Mouse (Mus musculus): ENCODE data around the gene Chad. TPM values are rescaled to one million over a fixed set of nuclear protein-coding genes. Genes with fewer than 3 reads are reported as not detected.

The Chad gene
- total RNA-seq, 2 experiments from 2014 or later, result 0.61 to 0.62 TPM

DNA sequence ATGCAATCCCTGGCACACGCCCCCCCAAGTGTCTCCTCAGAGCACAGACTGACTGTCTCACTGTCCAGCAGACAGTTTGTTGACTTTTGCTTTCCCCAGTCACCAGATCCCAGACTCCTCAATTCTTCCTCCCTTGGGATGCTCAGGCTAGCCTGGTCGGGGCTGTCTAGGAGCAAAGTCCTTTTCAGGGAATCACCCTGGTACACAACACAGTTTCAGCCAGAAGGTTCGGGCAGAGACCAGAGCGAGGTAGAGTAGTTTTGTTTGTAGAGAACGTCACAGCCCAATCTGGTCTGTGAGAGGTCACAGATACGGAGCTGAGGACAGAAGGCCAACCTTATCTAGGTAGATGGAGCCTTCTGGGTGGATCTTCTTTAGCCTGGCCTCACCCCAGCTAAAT is 1.7 kb downstream of the Chad start:
- no peak for DNase-seq

DNA sequence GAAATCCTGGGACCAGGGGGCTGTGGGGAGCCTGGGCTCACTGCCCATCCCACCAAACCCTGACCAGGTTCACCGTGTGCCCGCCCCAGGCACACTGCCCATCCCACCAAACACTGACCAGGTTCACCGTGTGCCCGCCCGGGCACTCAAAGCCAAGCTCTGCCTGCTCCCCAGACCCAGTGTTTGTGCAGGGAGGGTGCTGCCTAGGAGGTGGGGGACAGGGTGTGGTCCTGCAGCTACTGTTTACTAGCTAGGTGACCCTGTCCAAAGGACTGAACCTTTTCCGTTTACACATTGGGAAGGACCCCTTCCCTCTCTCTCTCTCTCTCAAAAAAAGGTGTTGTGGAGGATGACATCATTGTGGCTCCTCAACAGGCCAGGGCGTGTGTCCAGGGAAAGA is 2.5 kb downstream of the Chad start:
- DNase-seq, result no peak

DNA sequence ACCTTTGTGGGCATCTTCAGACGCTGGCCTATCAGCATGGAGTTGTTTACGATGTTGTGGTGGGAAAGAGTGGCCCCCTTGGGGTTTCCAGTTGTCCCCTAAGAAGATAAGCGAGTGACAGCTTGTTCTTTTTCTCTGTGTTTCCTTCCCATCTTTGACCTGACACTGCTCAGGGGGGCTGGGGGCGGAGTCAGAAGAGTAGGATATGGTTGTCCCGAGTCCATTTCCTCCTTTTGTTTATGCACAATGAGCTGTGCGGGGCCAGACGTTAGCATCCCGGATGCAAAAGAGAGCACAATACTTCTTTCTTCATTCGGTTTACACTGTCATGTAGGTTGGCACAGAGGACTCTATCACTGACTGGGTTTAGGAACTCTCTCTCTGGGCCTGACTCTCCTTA is 5.8 kb downstream of the Chad start:
- peak; percentile 47 for DNase-seq

DNA sequence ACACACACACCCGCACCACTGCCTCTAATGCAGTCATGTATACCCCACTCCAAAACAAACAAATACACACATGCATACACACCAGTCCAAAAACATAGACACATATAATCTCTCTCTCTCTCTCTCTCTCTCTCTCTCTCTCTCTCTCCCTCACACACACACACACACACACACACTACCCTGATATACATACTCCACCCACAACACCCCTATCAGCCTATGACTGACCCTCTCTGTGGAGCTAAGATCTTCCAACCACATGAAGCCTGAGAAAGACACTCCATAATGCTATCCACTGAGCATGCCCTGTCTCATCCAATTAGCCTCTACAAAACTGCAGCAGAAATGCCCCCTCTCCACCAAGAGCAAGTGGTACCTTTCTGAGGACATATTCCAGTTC is 7.0 kb downstream of the Chad start:
- DNase-seq, result no peak

DNA sequence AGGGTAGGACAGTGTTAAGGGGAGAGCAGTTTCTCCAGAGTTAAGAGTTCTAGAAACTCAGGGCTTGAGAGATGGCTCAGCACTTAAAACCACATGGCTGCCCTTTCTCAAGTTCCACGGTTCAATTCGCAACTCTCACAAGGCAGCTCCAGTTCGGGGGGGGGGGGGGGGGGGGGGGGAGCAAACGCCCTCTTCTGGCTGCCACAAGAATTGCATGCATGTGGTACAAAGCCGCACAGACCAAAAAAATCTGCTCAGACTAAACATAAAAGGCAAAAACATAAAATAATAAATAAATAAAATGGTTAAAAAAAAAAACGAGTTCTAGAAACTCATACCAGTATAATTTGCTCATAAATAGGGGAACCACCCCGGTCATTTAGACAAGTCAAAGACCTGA is 9.7 kb downstream of the Chad start:
- no peak for DNase-seq

DNA sequence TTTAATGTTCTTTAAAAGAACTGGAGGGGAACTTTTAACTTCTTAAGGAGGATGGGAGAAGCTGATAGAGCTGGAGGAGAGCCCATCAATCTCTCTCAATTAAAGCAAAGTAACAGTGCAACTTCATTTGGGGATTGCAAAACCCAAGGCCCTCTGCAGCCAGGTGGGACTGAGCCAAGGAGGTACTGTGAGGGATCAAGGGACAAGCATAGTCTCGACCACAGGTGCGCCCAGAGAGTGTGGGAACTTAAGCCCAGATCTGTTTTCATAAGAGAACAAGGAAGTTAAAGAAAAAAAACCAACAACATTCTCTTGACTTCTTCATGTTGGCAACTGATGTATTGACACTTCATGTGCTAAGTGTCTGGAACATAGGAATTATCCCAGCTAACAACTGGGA is 10.2 kb downstream of the Chad start:
- no peak for DNase-seq

DNA sequence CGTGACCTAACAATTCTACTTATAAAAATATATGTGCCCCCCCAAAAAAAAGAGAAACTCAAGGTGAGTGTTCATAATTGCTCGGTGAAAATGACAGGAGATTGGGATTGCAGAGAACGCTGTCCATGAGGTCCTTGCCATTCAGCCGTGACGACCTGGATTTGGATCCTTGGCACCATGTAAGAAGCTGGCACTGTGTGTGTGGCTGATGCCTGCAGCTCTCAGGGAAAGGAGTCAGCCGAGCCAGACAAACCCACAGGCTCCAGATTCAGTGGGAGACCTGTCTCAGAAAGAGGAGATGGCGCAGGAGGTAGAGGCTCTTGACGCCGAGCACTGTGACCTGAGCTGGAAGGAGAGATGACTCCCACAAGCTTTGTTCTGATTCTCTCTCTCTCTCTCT is 11.5 kb downstream of the Chad start:
- DNase-seq, result no peak

DNA sequence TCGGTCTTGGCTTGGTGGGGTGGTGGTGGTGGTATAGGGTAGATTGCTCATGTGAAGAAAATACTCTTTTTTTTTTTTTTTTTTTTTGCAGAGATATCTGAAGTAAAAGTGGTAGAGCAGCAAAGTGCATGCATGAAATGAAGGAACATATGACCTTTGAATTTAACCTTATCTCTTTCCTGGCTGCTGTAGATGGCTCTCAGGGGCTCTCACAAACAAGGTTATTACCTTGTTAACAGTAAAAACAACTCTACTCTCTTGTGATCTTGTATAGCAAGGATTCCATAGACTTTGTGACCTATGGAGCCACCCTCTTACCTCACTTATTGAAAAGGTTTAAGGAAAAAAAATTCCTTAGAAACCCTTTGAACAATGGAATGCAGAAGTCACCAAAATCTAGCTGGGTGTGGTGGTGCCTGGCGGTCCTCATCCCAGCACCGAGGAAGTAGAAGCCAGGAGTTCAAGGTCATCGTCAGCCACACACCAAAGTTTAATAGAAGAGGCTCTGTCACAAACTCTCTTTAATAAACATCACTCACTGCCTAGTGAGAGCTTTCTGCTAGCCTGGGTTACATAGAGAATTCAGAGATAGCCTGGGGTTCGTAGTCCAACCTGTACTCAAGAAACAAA is 15.4 kb downstream of the Chad start:
- no peak for DNase-seq

- DNase-seq, result no peak
Measured at GRCm38 (mm10) chr11:94585091-94585490, 20.2 kb downstream of the Chad start.

GRCm38 (mm10) chr11:94587511-94587910 is 22.7 kb downstream of the Chad start:
- DNase-seq, result no peak

- DNase-seq, result peak; percentile 30
Measured at GRCm38 (mm10) chr11:94596311-94596852, 31.5 kb downstream of the Chad start.

GRCm38 (mm10) chr11:94597319-94597718 is 32.5 kb downstream of the Chad start:
- DNase-seq, result peak; percentile 72

DNA sequence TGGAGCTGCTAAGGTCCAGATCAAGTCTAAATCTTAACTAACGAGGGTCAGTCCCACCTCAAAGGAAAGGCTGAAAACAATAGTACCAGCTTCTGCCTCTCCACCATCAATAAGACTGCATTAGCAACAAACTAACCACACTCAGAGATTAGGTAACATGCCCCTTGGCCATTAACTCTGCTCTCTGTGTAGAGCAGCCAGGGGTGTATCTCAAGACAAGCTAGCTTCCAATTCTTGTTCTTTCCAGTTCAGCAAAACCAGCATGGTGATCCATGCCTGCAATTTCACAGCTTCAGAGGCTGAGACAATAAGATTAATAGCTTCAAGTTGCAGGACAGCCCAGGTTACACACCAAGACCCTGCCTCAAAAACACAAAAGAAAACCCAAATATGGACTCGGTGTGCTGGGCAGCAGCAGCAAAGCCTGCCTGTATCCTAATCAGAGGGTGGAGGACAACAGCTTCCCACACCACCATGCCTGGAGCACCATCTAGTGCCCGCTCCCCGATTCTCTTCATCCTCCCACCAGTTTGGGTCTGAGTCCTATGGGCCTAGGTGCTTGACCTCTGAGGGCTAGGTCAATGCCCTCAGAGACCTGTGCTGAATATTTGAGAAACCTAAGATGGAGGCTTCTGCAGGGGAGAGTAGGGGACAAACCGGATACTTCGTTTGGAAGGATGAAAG is 33.7 kb downstream of the Chad start:
- no peak for DNase-seq

GRCm38 (mm10) chr11:94600447-94600846 is 35.6 kb downstream of the Chad start:
- DNase-seq, result no peak

GRCm38 (mm10) chr11:94601321-94602281 is 36.8 kb downstream of the Chad start, which contains the start of gene Acsf2:
TSS of gene Acsf2 (minus strand) at chr11:94601871.
- DNase-seq, result peak; percentile 88

- no peak for DNase-seq
Measured at GRCm38 (mm10) chr11:94602356-94602955, 37.6 kb downstream of the Chad start.

- no peak for DNase-seq
Measured at GRCm38 (mm10) chr11:94610744-94611740, 46.2 kb downstream of the Chad start.

GRCm38 (mm10) chr11:94614603-94615002 is 49.8 kb downstream of the Chad start:
- no peak for DNase-seq

DNA sequence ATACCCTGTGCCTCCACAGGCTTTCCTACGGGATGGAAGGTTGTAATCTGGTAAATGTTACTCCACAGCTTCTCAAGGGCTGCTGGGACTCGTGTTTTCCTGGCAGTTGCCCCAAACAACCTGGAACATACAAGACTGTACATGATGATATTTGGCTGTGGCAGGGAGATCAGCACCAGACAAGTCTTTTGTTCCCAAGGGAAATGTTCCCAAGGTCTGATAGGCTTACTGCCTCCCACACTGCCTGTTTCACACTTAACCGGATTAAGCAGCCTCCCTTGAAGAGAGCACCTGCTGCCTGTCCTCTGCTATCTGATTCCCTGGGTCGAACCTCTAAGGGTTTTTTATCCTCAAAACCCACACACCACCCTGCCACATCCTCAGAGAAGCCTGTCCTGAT is 50.6 kb downstream of the Chad start:
- DNase-seq, result no peak

- DNase-seq, result no peak
Measured at GRCm38 (mm10) chr11:94617646-94618045, 52.8 kb downstream of the Chad start.

Data from heart, postnatal 4 days (tissue).